Mouse (Mus musculus): Measurements from ENCODE around the gene Dot1l.

Dot1l gene

GRCm38 (mm10) chr10:80754594-80755290 is at the start of gene Dot1l:
Dot1l (plus strand) TSS chr10:80755206.
- DNase-seq (ENCODE audit: low read depth, low spot score) = peak; percentile 99

GRCm38 (mm10) chr10:80705479-80705878 is 49.5 kb upstream of the Dot1l start:
- DNase-seq (ENCODE audit: low read depth, low spot score) = no peak

GRCm38 (mm10) chr10:80710834-80711233 is 44.2 kb upstream of the Dot1l start:
- no peak for DNase-seq (ENCODE audit: low read depth, low spot score)

- DNase-seq (ENCODE audit: low read depth, low spot score) = no peak
These were observed 37.7 kb upstream of the Dot1l start for GRCm38 (mm10) chr10:80717281-80717680.

- DNase-seq (ENCODE audit: low read depth, low spot score) = no peak
These were observed 27.5 kb upstream of the Dot1l start for GRCm38 (mm10) chr10:80727369-80728127.

- no peak for DNase-seq (ENCODE audit: low read depth, low spot score)
These were observed 22.4 kb upstream of the Dot1l start for GRCm38 (mm10) chr10:80732611-80733101.

GRCm38 (mm10) chr10:80736731-80737130 is 18.3 kb upstream of the Dot1l start:
- DNase-seq (ENCODE audit: low read depth, low spot score) = no peak

GRCm38 (mm10) chr10:80738657-80739056 is 16.3 kb upstream of the Dot1l start:
- peak; percentile 35 for DNase-seq (ENCODE audit: low read depth, low spot score)

GRCm38 (mm10) chr10:80741146-80741545 is 13.9 kb upstream of the Dot1l start:
- no peak for DNase-seq (ENCODE audit: low read depth, low spot score)

- DNase-seq (ENCODE audit: low read depth, low spot score) = no peak
These were observed 13.3 kb upstream of the Dot1l start for GRCm38 (mm10) chr10:80741634-80742179.

GRCm38 (mm10) chr10:80742180-80742978 is 12.6 kb upstream of the Dot1l start, which contains the start of gene Ap3d1:
Ap3d1 (minus strand) TSS chr10:80742264.
- DNase-seq (ENCODE audit: low read depth, low spot score) = peak; percentile 100

GRCm38 (mm10) chr10:80744262-80744661 is 10.7 kb upstream of the Dot1l start:
- DNase-seq (ENCODE audit: low read depth, low spot score) = peak; percentile 90

- peak; percentile 84 for DNase-seq (ENCODE audit: low read depth, low spot score)
These were observed 7.6 kb upstream of the Dot1l start for GRCm38 (mm10) chr10:80747410-80747809.

- DNase-seq (ENCODE audit: low read depth, low spot score) = peak; percentile 80
These were observed 6.4 kb upstream of the Dot1l start for GRCm38 (mm10) chr10:80748609-80749008.

- peak; percentile 72 for DNase-seq (ENCODE audit: low read depth, low spot score)
These were observed 3.7 kb upstream of the Dot1l start for GRCm38 (mm10) chr10:80751188-80751832.

GRCm38 (mm10) chr10:80752079-80752625 is 2.9 kb upstream of the Dot1l start:
- peak; percentile 93 for DNase-seq (ENCODE audit: low read depth, low spot score)

GRCm38 (mm10) chr10:80755291-80756015 is 447 bp downstream of the Dot1l start:
- DNase-seq (ENCODE audit: low read depth, low spot score) = no peak

GRCm38 (mm10) chr10:80756099-80756498 is 1.1 kb downstream of the Dot1l start:
- no peak for DNase-seq (ENCODE audit: low read depth, low spot score)

GRCm38 (mm10) chr10:80756509-80756908 is 1.5 kb downstream of the Dot1l start:
- no peak for DNase-seq (ENCODE audit: low read depth, low spot score)

- no peak for DNase-seq (ENCODE audit: low read depth, low spot score)
These were observed 2.0 kb downstream of the Dot1l start for GRCm38 (mm10) chr10:80756967-80757366.

All from ZHBTc4 (cell line).